Mouse (Mus musculus) layer of hippocampus, adult 8-10 months (tissue): ENCODE measurements around the gene Sorcs3. TPM values are rescaled to one million over a fixed set of nuclear protein-coding genes. Genes with fewer than 3 reads are reported as not detected.

ENCODE experiments used
- DNase-seq, 2 experiments: peaks; one replicate each; pipeline ENCODE4 v3.0.0; 2022; ENCODE audit warnings: low spot score in 2 of 2
- total RNA-seq, 4 experiments: library from RNA; stranded (reverse); gene quantifications; 2 replicates each; pipeline ENCODE4 v1.2.4; 2022

Gene Sorcs3
- total RNA-seq, 4 experiments from 2014 or later = 32.1 to 38.9 (median 34.6) TPM

DNA sequence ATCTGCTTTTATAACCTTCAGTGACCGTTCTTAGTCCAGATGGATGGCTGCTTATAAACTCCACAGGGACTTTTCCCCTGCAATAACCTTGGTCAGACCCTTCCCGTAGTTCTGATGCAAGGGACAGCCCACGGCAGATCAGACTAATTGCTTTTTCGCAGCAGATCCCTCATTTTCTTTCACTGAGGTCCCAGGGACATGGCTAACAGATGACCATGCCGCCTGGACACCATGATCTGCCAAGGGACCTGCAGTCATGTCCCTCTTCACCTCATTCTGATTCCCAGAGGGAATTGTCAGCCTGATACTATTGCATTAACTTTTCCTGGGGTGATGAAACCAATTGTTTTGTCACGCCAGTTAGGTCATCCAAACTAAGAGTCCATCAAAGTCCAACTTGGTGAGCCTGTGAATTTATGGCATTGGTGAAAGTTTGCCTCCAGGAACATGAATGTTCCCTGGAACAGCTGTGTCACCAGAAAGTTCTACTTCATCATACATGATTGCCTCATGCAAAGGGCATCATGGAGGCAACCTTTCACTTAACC is 494.4 kb downstream of the Sorcs3 start:
- DNase-seq = no peak

- DNase-seq = no peak
Observed at GRCm38 (mm10) chr19:48703763-48704162, 497.9 kb downstream of the Sorcs3 start.

DNA sequence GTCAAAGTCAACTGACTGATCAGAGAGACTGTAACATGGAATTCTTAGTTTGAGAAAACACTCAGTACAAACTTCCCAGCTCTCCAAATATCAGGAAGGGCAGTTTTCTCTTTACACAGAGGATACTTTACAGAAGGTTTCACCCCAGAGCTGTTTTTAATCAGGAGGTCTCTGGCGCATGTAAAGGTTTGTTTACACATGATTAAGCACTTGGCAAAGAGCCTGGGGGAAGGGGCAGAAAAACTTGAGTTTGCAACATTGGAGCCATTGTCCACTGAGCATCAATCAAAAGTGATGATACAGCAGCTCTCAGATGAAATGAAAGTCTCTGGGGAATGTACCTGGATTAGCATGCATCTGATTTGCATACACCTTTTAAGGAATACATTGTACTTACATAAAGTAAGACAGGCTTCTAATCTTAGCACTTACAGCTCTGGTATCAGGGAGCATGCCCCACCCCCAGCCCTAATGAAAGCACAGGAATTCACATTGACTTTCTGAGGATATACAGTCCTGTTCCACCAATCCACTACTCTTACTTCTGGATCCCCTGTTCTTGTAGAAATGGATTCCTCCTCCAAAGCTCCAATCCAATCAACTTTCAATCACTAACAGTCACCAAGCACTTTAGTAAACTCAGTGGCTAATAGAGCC is 500.6 kb downstream of the Sorcs3 start:
- no peak for DNase-seq

DNA sequence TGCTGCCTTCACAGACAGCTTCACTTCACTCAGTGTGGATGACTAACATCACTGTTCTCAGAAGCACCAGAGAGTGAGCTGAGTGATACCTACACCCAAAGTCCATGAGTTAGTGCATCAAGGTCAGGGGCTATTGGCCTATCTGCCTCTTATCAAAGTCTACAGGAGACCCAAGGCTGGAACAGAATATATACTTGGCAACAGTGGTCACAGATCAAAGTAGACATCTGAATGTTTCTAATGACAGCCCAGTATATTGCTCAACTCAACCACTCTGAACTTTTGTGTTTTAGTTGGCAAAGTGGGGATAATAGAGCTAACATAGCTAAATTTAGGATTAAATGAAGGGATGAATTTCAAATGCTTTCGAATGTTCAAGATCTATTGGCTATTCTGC is 501.1 kb downstream of the Sorcs3 start:
- no peak for DNase-seq

DNA sequence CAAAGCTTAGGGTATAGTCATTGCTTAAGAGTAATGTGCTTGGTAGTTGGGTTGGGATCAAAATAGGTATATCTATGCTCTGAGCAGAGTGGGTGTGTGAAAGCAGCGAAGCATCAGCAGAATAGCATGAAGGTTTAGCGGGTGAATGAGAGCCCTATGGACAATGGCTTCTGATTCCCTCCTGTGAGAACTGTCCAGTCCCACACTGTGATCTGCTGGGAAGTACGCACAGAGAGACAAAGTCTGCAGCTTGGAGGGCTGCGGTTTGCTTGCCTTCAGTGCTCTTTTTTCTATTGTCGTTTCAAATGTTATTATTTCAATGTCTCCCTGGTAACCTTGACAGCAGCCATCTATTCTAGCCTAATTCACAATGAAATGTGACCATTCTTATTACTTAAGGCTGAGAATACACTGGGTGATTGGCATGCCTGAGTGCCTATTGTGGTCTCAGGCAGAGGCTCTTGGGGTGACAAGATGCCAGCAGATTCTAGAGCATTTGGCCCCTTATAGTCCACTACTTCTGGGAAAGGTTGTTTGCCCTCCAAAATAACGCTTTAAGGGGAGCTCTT is 520.1 kb downstream of the Sorcs3 start:
- DNase-seq = no peak

- no peak for DNase-seq
Observed at GRCm38 (mm10) chr19:48727048-48727447, 521.2 kb downstream of the Sorcs3 start.

- DNase-seq = no peak
Observed at GRCm38 (mm10) chr19:48727601-48728000, 521.8 kb downstream of the Sorcs3 start.

- no peak for DNase-seq
Observed at GRCm38 (mm10) chr19:48731731-48732130, 525.9 kb downstream of the Sorcs3 start.

- DNase-seq = no peak
Observed at GRCm38 (mm10) chr19:48734370-48734769, 528.5 kb downstream of the Sorcs3 start.

- DNase-seq = no peak
Observed at GRCm38 (mm10) chr19:48737554-48737953, 531.7 kb downstream of the Sorcs3 start.

DNA sequence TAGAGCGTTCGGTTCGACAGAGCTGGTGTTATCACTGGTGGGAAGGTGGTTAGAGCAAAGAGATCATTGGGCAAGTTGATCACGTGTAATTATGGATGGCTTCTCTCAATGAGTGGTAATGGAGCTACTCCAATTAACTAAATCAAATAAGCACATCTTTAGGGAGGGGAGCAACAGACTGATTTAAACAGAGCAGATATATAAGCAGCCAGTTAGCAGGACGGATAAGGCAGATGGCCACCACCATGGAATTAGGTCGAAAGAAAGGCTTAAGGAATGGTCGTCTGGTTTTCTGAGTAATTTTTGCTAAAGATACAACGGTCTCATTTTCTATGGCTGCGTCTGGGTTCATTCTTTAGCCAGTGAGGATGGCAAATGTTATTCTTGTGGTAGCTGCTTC is 549.3 kb downstream of the Sorcs3 start:
- DNase-seq = no peak

GRCm38 (mm10) chr19:48756831-48757230 is 551.0 kb downstream of the Sorcs3 start:
- no peak for DNase-seq

GRCm38 (mm10) chr19:48766524-48766923 is 560.7 kb downstream of the Sorcs3 start:
- DNase-seq = no peak

GRCm38 (mm10) chr19:48771565-48771964 is 565.7 kb downstream of the Sorcs3 start:
- no peak for DNase-seq

DNA sequence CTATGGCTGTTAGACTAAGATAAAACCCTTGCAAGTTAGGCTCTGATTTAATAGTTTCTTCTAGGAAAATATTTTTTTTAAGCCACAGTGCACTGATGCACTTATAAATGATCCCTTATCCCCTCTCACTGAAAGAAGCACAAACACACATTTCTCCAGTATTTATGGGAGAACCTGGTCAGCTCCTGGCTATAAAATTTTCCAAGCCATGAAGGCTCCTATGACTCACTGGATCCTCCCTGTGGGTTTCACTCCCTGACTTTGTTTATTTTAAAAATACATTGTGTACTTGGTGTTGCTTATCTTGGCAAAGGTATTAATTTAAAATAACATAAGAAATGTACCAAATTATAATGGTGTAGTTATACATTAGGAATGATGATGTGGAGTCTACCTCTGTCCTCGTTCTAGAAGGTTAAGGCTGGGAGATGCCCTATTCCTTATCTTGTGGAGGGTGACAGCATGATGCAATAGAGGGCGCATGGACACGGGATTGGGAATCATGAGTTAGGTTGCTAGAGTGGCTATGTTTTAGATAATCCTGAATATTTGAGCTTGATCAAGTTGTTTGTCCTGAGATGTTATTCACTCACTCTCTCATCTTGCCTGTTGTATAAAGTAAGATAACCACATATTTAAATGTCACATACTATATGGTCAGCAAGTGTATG is 573.4 kb downstream of the Sorcs3 start:
- DNase-seq = no peak

DNA sequence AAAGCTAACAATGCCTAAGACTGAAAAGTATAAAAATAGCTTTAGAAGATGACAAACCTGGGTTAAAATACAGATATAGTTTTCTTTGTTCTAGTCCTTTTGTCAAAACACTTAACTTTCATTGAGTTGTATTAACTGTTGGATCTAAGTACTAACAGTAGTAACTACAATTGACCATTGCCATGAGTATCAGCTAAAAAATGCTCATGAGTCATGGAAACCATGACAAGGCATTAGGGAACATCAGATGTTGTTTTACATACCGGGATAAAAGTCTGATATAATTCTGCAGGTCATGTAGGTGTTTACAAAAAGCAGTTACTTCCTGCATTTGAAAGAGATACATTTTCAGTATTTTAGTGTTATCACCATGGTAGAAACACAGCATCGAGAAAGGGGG is 575.0 kb downstream of the Sorcs3 start:
- DNase-seq = no peak

DNA sequence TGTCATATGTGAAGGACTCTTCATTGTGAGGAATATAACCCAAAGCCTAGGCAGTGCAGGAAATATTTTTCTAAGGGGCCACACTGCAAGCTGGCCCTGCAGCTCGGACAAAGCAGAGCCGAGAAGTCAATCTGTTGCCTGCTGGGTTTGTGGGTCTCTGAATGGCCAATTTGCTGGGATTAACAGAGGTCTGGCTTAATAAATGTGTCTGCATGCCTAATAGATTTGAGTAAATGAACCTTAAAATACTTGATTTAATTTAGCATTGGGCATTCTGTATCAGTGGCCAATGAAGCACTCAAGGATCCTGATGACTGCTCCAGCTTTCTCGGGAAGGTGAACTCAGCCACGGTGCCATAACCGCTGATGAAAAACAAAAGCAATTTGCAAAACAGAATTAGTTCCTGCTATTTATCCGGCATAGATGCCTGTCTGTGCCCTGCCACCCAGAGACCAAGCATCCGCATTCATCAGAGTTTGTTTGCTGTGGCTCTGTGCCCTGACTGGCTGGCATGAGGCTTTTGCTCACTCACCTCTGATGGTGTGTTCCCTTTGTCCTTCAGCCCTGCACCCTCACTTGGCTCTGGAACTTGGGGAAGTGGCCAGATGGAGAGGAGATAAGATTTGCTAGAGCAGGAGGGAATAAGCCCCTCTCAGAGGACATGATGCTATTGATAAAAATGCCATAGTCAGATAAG is 576.3 kb downstream of the Sorcs3 start:
- no peak for DNase-seq

DNA sequence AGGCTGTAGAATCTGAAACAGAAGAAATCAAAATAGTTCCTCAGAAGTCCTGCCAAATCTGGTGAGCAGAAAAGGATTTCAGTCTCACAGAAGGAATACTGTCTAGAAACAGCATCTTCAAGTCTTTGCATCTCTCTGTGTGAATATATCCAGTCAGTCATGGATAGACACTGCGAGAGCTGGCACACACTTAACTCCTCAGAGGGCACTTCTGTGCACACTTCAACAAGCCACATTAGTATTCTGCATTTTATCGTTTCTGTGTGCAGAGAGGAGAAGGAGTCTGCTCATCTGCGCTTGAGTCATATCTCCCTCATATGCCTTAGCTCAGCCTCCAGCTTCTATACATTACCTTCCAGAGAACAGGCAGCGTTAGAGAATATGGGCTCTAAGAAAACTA is 581.4 kb downstream of the Sorcs3 start:
- DNase-seq = no peak

DNA sequence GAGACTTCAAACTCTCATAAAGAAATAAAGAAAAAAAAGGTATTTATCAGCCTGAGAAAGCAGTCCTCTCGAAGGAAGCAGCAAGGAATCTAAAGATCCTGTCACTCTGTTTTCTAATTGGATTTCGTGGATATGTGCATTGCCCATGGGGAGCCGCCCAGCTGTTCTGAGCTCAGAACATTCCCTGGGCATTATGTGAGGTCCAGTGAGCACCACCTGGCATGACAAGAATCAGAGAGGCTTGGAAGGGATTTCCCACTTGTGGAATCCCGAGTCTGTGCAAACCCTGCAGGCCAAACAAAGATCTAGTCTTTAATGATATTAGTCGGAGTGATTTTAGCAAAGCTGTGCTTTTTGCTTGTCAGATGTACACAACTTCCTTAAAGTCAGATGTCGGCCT is 598.7 kb downstream of the Sorcs3 start:
- DNase-seq = no peak

DNA sequence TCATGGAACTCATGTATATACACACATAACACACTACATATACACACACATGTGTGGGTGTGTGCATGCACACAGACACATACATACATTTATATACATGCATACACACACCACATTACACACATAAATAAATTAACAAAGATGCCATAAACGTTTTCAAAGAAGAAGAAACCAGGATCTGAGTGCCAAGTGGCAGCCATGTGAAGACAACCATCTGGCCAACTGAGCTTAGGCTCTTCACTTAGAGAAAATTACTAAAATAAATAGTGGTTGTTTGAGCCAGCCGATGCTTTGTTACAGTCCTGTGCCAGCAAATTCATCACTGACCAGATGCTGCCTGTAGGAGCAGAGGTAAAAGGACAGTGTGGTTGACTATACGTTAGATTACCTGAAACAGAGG is 605.7 kb downstream of the Sorcs3 start:
- no peak for DNase-seq

DNA sequence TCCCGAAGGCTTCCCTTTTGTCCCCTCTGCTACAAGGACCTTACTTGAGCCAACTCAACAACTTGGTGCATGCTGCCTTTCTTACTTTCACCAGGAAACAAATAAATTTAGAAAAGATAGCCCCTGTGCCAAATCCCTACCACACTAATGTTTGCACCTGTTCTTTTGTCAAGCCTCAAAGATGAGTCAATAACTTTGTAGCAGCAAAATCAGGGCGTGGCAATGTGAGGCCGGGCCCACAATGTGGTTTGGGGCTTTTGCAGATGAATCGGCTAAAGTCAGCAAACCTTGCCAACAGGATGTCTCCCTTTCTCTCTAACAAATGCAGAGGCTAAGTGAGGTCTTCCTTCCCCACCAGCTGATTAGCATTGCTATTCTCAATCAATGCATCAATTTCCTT is 608.0 kb downstream of the Sorcs3 start:
- DNase-seq = no peak

DNA sequence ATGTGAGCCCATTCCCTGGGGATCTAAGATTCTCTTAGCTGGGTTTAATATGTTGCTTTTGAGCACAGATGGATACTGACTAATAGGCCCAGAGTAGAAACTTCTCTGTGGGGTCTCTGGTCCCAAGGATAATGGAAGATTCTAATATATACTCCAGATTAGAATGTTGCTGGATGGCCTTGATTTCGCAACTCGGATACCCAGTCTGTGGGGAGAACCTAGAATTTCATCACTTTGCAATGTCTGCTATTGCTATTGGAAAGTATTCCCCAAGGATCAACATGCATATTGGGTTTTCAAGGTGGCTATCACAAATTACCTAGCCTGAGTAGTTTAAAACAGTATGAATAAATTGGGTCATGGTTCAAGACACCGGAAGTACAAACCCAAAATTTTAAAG is 609.2 kb downstream of the Sorcs3 start:
- DNase-seq = no peak
